Mouse (Mus musculus) kidney, adult 11 months (tissue): Measurements from ENCODE around the gene Ddost.

Experiments
- DNase-seq: peaks from one replicate; pipeline ENCODE4 v3.0.0; 2022

Ddost gene

GRCm38 (mm10) chr4:138341393-138341792 is 36.9 kb downstream of the Ddost start:
- DNase-seq, result no peak

GRCm38 (mm10) chr4:138342048-138342447 is 37.5 kb downstream of the Ddost start:
- DNase-seq, result no peak

GRCm38 (mm10) chr4:138342778-138343177 is 38.2 kb downstream of the Ddost start:
- DNase-seq, result peak; percentile 94

GRCm38 (mm10) chr4:138343341-138343837 is 38.9 kb downstream of the Ddost start:
- DNase-seq, result peak; percentile 61

- DNase-seq, result peak; percentile 51
Observed at GRCm38 (mm10) chr4:138344891-138345545, 40.5 kb downstream of the Ddost start.

GRCm38 (mm10) chr4:138347280-138347679 is 42.8 kb downstream of the Ddost start:
- DNase-seq, result no peak

GRCm38 (mm10) chr4:138348716-138349115 is 44.2 kb downstream of the Ddost start:
- peak; percentile 68 for DNase-seq

GRCm38 (mm10) chr4:138351821-138352220 is 47.3 kb downstream of the Ddost start:
- DNase-seq, result no peak

- DNase-seq, result no peak
Observed at GRCm38 (mm10) chr4:138352692-138353091, 48.2 kb downstream of the Ddost start.

- DNase-seq, result peak; percentile 82
Observed at GRCm38 (mm10) chr4:138353438-138354171, 49.1 kb downstream of the Ddost start.

GRCm38 (mm10) chr4:138355496-138355895 is 51.0 kb downstream of the Ddost start:
- no peak for DNase-seq

GRCm38 (mm10) chr4:138356141-138356540 is 51.6 kb downstream of the Ddost start:
- no peak for DNase-seq

GRCm38 (mm10) chr4:138356551-138356950 is 52.0 kb downstream of the Ddost start:
- DNase-seq, result no peak

- DNase-seq, result no peak
Observed at GRCm38 (mm10) chr4:138358176-138358575, 53.6 kb downstream of the Ddost start.

- no peak for DNase-seq
Observed at GRCm38 (mm10) chr4:138361370-138361821, 56.9 kb downstream of the Ddost start.
